Mouse (Mus musculus): ENCODE results near the gene Cfap69.
"Not testable (repeated sequence)": the region's sequence is repeated elsewhere in the genome, so short reads cannot be mapped to it uniquely, and the experiment has no call there.

Gene Cfap69

GRCm38 (mm10) chr5:5663655-5664370 lies at the start of gene Cfap69:
Gene Cfap69, minus strand, starts transcription at chr5:5664239.
- DNase-seq (ENCODE audit: extremely low spot score, low read depth, low spot score), result peak; percentile 46

GRCm38 (mm10) chr5:5711032-5711431 lies 47.0 kb upstream of the Cfap69 start:
- DNase-seq (ENCODE audit: extremely low spot score, low read depth, low spot score), result no peak

GRCm38 (mm10) chr5:5707341-5708278 lies 43.6 kb upstream of the Cfap69 start:
- DNase-seq (ENCODE audit: extremely low spot score, low read depth, low spot score), result no peak

GRCm38 (mm10) chr5:5705019-5705418 lies 41.0 kb upstream of the Cfap69 start:
- DNase-seq (ENCODE audit: extremely low spot score, low read depth, low spot score), result no peak

- DNase-seq (ENCODE audit: extremely low spot score, low read depth, low spot score), result no peak
These were observed 36.3 kb upstream of the Cfap69 start for GRCm38 (mm10) chr5:5700386-5700785.

GRCm38 (mm10) chr5:5698830-5699229 lies 34.8 kb upstream of the Cfap69 start:
- no peak for DNase-seq (ENCODE audit: extremely low spot score, low read depth, low spot score)

- no peak for DNase-seq (ENCODE audit: extremely low spot score, low read depth, low spot score)
These were observed 31.4 kb upstream of the Cfap69 start for GRCm38 (mm10) chr5:5695401-5695942.

GRCm38 (mm10) chr5:5693956-5694653 lies 30.1 kb upstream of the Cfap69 start, which contains the start of gene Steap2:
Gene Steap2, minus strand, starts transcription at chr5:5694578.
- DNase-seq (ENCODE audit: extremely low spot score, low read depth, low spot score), result no peak

GRCm38 (mm10) chr5:5693541-5693955 lies 29.5 kb upstream of the Cfap69 start:
- no peak for DNase-seq (ENCODE audit: extremely low spot score, low read depth, low spot score)

- DNase-seq (ENCODE audit: extremely low spot score, low read depth, low spot score), result no peak
These were observed 28.2 kb upstream of the Cfap69 start for GRCm38 (mm10) chr5:5692167-5692738.

GRCm38 (mm10) chr5:5688945-5689540 lies 25.0 kb upstream of the Cfap69 start:
- no peak for DNase-seq (ENCODE audit: extremely low spot score, low read depth, low spot score)

- DNase-seq (ENCODE audit: extremely low spot score, low read depth, low spot score), result no peak
These were observed 24.2 kb upstream of the Cfap69 start for GRCm38 (mm10) chr5:5688228-5688627.

GRCm38 (mm10) chr5:5686973-5687372 lies 22.9 kb upstream of the Cfap69 start:
- no peak for DNase-seq (ENCODE audit: extremely low spot score, low read depth, low spot score)

GRCm38 (mm10) chr5:5684946-5685345 lies 20.9 kb upstream of the Cfap69 start:
- not testable (repeated sequence) for DNase-seq (ENCODE audit: extremely low spot score, low read depth, low spot score)

- DNase-seq (ENCODE audit: extremely low spot score, low read depth, low spot score), result no peak
These were observed 19.3 kb upstream of the Cfap69 start for GRCm38 (mm10) chr5:5683292-5683691.

- DNase-seq (ENCODE audit: extremely low spot score, low read depth, low spot score), result no peak
These were observed 15.4 kb upstream of the Cfap69 start for GRCm38 (mm10) chr5:5679459-5679858.

GRCm38 (mm10) chr5:5676082-5676481 lies 12.0 kb upstream of the Cfap69 start:
- no peak for DNase-seq (ENCODE audit: extremely low spot score, low read depth, low spot score)

- no peak for DNase-seq (ENCODE audit: extremely low spot score, low read depth, low spot score)
These were observed 4.9 kb upstream of the Cfap69 start for GRCm38 (mm10) chr5:5668920-5669319.

- DNase-seq (ENCODE audit: extremely low spot score, low read depth, low spot score), result no peak
These were observed 410 bp upstream of the Cfap69 start for GRCm38 (mm10) chr5:5664371-5664926.

- DNase-seq (ENCODE audit: extremely low spot score, low read depth, low spot score), result no peak
These were observed 982 bp downstream of the Cfap69 start for GRCm38 (mm10) chr5:5663057-5663456.
